Mouse (Mus musculus) thymus, postnatal 14 days (tissue): Measurements from ENCODE around the gene 2310007B03Rik.

Source experiments
- DNase-seq: peaks from one replicate; pipeline ENCODE4 v3.0.0; 2021

2310007B03Rik gene

DNA sequence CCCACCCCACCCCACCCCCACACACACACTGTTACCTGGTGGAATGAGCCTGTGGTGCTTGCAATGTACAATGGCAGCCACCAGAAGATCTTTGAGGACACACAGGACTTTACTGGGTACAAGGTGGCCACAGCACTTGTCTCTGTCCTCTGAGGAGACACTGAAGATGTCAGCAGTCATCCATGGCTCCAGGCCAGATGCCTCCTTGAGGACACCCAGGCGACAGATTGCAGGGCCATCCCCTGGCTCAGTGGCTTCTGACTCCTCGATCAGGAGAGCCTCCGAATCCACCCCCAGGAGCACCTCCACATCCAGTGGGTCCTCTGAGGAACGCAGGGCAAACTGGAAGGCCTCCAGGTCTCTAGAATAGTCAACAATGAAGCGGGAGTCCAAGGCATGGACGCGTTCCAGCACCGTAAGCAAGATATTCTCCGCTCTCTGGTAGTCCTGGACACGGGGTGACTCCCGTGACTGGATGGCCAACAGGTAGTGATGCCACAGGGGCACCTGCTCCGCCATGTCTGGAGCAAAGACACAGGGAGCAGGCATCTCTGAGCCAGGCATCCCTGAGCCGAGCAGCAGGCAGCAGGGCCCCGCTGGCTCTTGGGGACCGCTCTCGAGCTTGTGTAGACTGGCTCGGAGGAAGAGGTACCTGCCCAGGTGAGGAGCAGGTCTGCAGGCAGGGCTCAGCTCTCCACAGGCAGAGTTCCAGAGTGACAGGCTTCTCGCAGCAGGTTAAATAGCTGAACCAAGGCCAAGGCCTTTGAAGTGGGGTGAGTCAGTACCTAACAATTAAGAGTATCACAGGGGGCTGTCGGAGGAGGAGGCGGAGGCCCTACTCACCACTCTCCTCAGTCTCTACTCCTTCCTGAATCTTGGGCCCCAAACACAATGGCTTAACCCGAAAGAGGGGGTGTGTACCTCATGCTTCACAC, 915 bp downstream of the 2310007B03Rik start:
- DNase-seq: no peak

DNA sequence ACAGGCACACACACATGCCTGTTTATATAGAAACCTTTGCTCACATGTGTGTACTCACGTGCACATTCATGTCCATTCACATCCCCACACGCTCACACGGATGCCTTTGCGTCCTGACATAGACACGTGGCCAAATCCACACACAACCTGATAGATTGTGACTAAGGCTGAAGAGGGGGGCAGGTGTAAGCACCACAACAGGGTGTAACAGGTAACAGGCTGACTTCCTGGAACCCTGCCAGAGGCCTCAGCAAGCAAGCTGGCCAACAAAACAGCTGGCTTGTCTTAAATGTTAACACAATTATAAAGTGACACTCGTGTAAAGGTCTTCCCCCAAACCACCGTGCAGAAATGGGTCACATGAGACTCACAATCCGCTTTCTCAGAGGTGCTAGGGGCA, 1.8 kb downstream of the 2310007B03Rik start:
- DNase-seq: no peak

DNA sequence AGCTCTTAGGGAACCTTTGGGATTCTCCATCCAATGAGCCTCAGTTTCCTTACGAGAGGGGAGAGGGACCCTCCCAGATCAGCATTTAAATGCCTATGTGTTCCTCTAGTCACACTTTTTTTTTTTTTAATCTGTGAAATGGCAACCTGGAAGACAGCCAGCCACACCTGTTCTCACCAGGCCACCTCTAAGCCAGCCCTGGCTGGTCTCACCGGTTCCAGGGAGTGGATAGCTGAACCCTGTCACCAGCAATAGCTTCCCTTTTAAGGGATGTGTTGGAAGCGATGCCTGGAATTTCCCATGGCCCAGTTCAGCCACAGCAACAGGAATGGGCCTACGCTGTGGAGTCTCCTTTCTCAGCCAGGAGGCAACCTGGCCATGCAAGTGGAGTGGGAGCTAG, 3.2 kb downstream of the 2310007B03Rik start:
- DNase-seq: no peak

DNA sequence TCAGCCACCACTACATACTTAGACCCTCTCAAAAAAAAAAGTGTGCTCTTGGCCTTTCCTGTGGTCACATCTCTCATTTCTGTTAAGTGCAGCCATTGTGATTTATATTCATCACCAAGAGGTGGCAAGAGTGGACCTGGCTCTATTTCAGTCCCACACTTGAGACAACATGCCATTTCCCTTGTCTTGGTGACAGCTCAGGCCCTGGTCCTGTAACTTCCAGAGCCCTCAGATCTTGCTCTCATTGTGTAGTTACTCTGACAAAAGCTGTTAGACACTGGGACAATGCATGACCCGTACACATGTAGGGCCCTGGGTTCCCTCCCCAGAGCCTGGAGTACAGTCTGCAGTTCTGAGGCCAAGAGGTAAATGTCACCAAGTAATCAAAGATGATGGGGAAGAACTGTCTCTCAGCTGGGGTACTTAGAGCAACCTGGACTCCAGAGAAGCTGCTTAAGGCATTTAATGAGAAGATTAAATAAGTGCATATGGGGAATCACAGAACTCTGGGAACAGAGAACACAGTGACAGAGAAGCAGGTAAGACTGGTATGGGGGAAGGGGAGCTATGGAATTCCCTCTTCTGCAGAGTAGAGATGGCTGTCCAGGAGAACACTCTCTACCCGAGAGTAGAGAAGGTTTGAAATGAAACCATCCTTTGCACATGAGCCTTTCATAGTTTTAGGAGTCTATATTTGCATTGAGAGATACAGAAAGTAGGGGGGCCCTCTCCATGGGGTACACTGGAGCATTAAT, 9.7 kb downstream of the 2310007B03Rik start:
- no peak for DNase-seq

DNA sequence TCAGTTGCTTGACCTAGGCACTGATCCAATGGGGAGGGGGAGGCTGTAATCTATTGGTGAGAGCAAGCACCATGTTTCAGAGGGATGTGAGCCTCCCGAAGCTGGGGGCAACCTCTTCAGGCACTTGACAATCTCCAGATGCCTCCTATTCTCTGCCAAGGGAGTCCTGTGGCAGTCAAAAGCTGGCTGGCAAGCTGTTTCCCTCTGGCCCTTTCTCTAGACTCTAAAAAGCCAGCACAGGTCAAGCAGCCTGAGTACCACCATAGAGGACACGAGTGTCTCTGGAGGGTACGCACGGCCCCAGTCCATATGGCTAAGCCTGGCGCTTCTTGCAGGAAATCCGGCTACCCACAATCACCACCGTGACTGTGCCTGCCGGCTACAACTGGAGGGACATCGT, 16.6 kb downstream of the 2310007B03Rik start:
- DNase-seq: no peak

DNA sequence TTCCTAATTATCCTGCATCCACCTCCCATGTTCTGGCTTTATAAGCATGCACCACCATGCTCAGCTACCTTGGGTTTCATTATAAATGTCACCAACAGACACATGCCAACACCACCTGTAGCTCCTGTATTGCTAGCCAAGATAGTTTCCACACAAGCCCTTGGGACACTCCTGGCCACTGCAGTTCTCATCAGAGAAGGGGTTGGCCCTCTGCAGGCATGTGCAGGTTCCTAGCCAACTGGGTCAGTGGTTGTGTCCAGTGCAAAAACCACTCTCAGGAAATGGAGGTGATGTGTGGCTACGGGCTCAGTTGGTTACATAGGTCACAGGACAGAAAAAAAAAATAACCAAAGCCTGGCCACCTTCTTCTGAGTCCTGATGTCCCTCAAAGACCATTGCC, 17.9 kb downstream of the 2310007B03Rik start:
- DNase-seq: no peak

DNA sequence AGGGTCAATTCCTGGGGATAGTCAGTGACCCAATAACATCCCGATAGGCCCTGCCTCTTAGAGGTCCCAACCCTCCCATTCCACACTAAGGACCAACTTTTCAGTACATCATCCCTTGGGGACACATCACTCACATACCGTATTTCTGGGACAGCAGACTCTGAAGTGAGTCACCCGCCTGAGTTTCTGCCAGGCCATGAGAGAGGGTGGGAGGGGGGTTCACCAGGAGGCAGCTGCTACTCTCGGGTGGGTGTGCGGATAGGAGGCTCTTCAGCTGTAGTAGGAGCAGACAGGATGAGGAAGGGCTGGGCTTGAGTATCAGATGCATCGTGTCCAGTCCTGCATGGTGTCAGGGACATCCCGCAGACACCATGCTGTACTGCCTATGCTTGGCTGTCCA, 21.0 kb downstream of the 2310007B03Rik start:
- DNase-seq: no peak

DNA sequence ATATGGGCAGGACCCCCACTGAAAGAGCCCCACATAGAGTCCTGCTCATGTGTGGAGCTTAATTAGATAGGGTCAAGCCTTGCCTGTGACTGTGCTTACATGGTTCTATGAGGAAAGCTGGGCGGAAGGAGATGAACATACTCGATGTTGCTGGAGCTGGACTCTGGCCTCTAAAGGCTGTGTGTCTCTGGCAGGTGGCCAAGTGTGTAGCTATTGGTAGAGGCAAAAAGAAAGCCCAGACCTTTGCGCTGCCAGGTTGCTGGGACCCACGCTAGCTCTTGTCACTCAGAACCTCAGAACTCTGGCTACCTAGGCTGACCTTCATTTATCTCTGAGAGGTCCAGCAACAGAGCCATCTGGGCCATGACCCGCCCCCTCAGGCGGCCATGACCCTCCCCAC, 22.2 kb downstream of the 2310007B03Rik start:
- DNase-seq: no peak

DNA sequence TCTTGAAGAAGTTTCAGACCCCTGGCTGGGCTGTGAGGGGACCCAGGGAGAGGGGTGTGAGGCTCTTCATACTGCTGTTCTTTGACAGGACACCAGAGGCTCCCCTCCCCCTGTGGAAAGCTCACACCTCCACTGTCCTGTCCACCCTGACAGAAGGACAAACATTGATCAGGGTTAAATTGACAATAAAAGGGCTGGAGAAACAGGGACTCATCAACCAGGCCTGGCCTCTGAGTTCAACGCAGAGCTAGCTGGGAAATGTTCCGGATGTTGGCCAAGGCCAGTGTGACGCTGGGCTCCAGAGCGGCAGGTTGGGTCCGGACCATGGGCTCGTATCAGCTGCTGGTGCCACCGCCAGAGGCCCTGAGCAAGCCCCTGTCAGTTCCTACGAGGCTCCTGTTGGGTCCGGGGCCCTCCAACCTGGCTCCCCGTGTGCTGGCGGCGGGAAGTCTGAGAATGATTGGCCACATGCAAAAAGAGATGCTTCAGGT, 25.7 kb downstream of the 2310007B03Rik start, which contains the start of gene Agxt:
TSS of gene Agxt (plus strand) at position 205 of the 491 bp plus-strand sequence.
- DNase-seq: no peak

DNA sequence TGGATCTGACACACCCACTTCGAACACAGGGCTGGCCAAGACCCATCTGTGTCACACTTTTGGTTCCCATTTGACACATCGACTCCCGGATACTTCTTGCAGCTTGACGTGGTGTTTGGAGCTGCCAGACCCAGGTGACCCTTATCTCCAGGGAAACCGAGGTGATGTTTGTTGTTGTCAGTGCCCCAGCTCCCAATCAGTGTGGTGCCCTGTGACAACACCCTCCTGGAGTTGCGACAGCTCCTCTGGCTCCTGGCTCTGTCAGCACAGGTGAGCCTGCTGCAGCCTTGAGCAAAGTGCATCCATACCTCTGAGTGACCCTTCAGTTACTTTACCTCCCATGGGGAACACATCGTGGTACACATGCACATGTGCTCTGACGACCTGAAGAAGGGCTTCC, 28.1 kb downstream of the 2310007B03Rik start:
- DNase-seq: no peak

DNA sequence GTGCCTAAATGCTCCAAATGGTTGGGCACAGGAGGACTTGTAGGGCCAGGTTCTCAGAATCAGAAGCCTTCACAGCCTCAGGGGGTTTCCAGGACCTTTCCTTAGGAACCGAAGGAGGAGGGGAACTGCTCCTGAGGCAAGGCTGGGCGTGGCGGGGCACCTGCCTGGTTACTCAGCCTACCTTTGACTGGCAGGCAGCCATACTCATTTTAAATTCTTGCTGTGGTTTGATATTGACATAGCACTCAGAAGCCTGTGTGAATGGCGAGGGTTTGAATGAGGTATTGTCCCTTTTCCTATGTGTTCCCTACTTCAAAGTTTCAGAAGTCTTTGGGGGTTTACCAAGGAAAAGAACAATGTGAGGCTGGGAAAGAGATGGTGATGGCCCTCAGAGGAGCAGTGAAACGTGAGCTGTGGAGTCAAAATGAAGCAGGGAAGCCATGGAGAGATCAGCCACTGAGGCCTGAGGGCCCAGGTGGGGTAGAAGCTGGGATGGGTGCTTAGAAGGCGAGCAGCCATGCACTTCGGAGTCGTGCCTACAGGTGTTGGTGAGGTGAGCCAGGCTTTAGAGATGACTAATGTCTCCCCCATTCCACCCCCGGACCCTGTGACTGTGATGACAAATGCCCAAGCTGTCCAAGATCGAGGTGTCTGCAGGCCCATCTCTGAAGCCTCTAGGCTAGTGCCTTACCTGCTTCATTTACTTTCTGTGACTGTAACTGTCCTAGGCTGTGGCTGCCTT, 30.3 kb downstream of the 2310007B03Rik start:
- no peak for DNase-seq

DNA sequence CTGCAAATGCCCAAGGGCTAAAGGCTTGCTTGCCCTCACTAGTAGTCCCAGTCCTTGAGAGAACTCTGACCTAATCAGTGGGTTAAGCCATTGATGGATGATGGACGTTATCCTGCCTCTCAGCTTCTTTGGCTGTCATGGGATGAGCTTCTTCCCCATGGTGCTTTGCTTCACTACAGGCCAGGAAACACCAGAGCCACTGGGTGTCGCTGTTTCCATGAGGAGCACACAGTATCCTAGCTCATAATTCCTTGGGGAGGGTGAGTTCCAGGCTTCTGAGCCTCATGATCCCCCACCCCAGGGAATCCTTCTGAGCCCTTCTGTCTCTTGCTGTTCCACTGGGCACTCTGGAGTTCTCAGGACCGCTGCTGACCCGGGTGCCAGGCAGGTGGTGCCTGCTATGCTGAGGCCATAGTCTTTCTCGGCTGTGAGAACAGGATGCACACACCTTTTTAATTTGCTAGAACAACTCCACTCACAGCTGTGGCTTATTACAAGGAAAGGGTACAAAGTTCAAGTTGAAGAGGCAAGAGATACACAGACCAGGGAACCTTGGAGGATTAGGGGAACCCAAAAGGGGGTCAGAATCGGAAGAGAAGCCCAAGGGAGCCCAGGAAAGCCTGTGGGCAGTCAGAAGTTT, 31.9 kb downstream of the 2310007B03Rik start:
- DNase-seq: no peak

DNA sequence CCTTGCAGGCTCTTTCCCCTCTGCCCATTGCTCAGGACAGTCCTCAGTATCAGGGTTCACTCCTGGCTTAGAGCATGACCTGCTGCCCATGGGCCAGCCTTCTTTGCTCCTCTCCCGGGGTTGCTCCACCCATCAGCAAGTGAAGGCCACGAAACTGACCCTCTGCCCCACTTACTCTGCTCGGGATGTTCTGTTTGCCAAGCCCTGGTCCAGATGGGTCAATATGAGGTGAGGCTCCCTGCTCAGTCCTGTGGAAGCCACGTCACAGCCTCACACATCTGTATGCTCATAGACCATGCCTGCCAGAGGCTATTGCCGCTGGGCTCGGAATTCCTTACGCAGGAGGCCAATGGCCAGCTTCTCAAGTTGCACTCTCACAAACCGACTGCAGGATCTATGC, 32.5 kb downstream of the 2310007B03Rik start:
- DNase-seq: no peak

DNA sequence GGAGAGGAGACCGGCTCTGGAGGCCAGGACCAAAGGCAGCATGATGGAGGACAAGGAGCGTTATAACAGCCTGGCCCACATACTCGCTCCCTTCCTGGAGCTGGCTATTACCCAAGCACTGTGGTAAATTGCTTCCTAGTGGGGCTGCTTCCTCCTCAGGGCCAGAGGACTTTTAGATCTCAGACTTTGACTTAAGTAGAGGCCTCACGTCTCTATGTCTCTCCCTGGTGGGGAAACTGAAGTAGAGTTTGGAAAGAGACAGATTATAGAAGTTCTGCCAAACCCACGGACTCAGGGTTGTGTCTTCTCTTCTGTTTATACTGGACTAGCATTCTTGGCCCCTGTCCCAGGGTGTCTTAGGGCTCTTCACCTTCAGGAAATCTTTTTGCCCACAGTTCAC, 35.5 kb downstream of the 2310007B03Rik start:
- no peak for DNase-seq

DNA sequence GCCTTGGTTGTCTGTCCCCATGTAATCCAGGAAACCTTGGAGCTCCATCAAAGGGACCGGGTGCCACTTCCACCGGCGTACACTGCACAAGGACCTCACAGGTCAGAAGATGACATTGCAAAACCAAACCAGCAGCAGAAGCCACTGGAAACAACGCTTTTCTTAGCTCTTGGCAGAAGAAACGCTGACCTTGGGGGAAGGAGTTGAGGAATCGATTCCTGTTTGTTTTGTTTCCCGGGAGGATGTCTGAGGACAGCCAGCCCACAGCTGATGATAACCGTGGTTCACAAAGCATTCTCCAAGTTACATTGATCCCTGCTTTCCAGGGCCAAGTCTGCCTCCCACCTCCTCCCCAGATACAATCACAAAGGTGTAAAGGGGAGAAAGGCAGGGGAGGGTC, 36.7 kb downstream of the 2310007B03Rik start:
- no peak for DNase-seq

DNA sequence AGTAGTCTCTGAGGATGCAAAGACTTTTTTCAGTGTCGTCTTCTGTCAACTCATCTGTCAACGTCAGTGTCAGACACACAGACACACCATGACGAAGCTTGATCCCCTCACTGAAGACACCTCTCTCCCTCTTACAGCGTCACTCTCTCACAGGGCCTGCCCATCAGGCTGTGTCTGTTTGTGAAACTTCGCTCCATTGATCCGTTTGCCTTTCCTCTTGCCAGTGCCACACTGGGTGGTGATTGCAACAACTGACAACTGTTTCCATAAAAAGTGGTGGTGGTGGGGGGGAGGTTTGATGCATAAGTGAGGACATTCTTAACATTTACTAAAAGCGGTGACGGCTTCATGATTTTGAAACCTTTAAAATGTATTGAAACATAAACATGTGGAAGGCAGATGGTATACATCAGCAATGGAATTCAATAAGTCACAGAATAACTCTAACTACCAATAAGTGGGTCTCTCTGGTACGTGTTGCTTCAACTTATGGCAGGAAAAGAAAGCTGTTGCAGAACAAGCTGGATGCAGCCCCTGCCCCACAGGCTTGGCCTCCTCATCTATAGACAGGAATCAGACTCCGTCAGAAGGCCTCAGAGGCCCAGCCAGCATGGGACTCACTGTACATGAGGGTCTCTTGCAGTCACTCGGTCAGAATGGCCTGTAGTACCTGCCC, 37.4 kb downstream of the 2310007B03Rik start:
- no peak for DNase-seq

DNA sequence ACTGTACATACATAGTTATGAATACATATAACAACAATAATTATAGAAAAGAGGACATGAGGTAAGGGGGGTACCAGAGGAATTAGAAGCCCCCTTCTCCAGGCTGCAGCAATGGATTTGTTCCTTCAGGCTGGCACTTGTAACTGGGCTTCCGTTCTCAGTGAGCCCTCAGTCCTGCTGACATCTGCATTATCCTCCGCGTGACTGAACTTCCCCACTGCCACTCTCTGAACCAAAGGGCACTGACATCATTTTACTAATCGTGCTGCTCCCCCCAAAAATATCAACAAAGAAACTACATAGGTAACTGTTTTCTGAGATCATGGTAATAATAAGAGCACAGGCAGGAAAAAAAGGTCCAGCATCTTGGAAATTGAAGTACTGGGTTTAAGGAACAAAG, 41.9 kb downstream of the 2310007B03Rik start:
- no peak for DNase-seq

DNA sequence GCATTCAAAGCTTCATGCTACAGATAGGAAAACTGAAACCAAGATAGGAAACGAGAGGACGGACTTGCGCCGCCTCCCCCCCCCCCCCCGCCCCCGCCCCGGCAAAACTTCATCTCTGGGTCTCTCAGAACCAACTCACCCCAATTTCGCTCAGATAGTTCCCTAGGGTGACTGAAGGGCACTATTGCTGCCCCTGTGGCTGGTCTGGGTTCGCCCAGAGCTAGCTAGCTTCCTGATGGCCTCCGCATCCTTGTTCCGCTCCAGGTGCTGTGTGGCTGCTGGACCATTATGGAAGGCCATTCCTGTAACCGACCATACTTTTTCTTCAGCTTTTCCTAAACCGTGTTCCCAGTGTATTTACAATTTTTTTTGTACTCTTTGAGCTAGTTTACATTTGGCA, 45.3 kb downstream of the 2310007B03Rik start:
- no peak for DNase-seq

DNA sequence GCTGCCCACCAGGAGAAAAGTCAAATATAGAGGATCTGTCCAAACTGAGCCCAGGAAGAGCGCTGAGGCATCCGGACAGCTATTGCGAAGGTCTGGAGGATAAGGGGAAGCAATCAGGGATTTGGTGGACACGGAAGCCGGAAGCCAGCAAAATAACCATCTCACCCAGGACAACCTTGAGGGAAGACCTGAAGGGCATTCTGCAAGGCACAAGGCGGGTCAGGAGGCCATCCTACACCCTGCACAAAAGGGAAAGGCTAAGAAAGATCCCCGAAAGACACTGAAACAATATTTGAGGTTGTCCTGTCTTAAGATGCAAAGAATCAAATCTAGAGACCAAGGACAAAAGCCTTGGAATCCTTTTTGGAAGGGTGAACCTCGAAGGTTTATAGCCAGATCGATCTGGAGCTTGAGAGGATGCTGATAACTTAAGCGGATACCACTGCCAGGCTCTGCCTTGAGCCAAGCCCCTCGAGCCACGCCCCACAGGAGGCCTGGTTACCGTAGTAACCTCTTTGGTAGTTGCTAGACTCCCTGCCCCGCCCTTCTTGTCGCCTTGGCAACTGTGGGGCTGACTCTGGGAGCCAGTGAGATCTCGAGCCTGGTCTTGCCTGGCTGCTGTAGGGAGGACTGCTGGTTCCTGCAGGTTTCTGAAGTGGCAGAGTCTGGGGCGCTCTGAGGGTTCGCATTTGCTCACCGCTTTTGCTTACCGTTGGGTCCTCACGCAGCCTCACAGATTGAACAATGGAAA, 45.9 kb downstream of the 2310007B03Rik start:
- peak; percentile 69 for DNase-seq

DNA sequence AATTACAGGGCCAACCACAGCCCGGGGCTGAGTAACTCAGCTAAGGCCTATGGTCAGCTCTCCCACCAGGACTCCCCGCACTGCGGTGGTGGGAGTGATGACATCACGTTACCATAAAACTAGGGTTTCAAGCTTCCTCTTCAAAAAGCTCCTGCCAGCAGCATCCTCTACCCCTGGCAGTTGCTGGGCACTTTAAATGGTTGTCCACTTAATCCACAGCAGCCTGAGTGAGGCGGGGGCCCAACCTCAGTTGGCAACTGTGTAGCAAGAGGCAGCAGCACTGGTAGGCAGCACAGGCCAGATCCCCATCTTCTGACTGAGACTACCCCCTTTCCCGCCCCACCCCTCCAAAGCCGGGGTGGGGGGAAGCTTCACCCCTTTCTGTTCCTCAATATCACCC, 58.0 kb downstream of the 2310007B03Rik start:
- no peak for DNase-seq

DNA sequence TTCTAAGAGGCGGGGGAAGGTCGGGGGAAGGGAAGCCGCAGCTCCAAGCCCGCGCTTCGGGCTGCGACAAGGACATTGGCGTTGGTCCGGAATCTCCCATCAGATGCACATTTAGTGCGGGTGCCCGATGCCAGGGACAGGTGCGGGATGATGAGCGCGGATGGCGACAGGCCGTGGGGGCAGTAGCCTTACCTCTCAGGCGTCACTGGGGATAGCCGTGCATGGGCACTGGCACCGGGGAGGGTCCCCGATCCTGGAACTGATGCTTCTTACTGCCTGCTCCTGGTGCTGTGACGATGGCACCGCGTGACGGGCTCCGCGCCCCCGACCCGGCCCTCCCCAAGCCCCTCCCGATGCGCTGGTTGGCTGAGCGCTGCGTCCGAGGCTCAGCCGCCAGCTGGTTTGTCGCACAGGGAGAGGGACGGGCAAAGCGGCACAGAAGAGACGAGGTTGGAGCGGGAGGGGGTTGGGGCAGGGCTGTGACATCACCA, 59.1 kb downstream of the 2310007B03Rik start, which contains the start of gene Kif1a:
TSS of gene Kif1a (minus strand) at position 381 of the 491 bp plus-strand sequence.
- no peak for DNase-seq
